Mouse (Mus musculus) kidney, embryonic 14.5 days (tissue): ENCODE results near the gene Btg1-ps1. TPM values are rescaled to one million over a fixed set of nuclear protein-coding genes. Genes with fewer than 3 reads are reported as not detected.
"Not testable (repeated sequence)": the region's sequence is repeated elsewhere in the genome, so short reads cannot be mapped to it uniquely, and the experiment has no call there.

ENCODE experiments used
- ATAC-seq: fragments of 200-750 bp; cut with Nextera tagmentation; 2 replicates; pipeline ENCODE4 v1.8.0; 2017; ENCODE audit warnings: moderate number of reproducible peaks, mild to moderate bottlenecking, moderate TSS enrichment, moderate library complexity; ENCODE audit not compliant: low FRiP score, low TSS enrichment
- H3K27ac ChIP-seq: fragments of 300-500 bp; sonication (generic); 2 replicates; pipeline ENCODE4 v1.5.1; 2014; ENCODE audit warnings: low read depth, mild to moderate bottlenecking, low read length, moderate library complexity, mixed read lengths
- H3K27me3 ChIP-seq: fragments of 300-500 bp; sonication (generic); 2 replicates; pipeline ENCODE4 v1.6.1; 2014; ENCODE audit warnings: mild to moderate bottlenecking, low read length; ENCODE audit not compliant: control insufficient read depth, insufficient read depth
- H3K36me3 ChIP-seq: fragments of 300-500 bp; sonication (generic); 2 replicates; pipeline ENCODE4 v1.6.1; 2014; ENCODE audit warnings: low read length, mixed read lengths; ENCODE audit not compliant: control insufficient read depth, insufficient read depth
- H3K4me1 ChIP-seq: fragments of 300-500 bp; sonication (generic); 2 replicates; pipeline ENCODE4 v1.6.1; 2014; ENCODE audit warnings: low read length, mixed read lengths; ENCODE audit not compliant: control insufficient read depth, insufficient read depth
- H3K4me2 ChIP-seq: fragments of 300-500 bp; sonication (generic); replicated peaks from 2 replicates; pipeline ENCODE4 v1.6.1; 2014; ENCODE audit warnings: low read depth, mild to moderate bottlenecking, low read length
- H3K4me3 ChIP-seq: fragments of 300-500 bp; sonication (generic); 2 replicates; pipeline ENCODE4 v1.5.1; 2014; ENCODE audit warnings: mild to moderate bottlenecking, low read length
- H3K9ac ChIP-seq: fragments of 300-500 bp; sonication (generic); 2 replicates; pipeline ENCODE4 v1.6.1; 2014; ENCODE audit warnings: low read depth, mild to moderate bottlenecking, low read length, moderate library complexity
- H3K9me3 ChIP-seq: fragments of 300-500 bp; sonication (generic); 2 replicates; pipeline ENCODE4 v1.6.1; 2016; ENCODE audit warnings: low read length; ENCODE audit not compliant: control insufficient read depth
- WGBS: fragments of 180-500 bp; shearing (Covaris S2); extraction: QIAGEN DNeasy Blood & Tissue Kit; methylation state at CpG from one replicate; pipeline ENCODE4 v1.1.7; 2014; 5-methylcytosine and 5-hydroxymethylcytosine counted together
- polyA plus RNA-seq: library from polyadenylated mRNA; unstranded; fragments of >200 nt; fragmentation: Nextera tagmentation; extraction: Ambion mirVana; gene quantifications from 2 replicates; pipeline ENCODE4 v1.2.1, GENCODE M21; 2014

The Btg1-ps1 gene
- polyA plus RNA-seq: not detected in 2 replicates

DNA sequence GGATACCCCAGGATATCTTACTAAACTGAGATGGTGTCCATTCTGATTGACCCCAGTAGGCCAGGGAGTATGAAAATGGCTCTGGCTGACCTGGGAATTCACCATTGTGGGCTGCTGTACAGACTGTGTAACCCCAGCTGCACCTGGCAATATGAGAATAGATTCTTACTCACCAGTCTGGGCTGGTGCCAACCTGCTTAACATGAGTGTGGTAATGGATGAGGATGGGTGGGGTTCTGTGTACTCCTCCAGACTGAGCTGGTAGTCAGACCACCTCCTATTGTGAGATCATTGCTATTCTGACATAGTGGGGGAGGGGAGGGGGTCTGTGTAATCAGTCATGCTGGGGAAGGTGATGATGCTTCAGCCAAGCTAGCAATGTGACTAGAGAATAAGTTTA lies at the start of gene Btg1-ps1:
Btg1-ps1 (minus strand) TSS at position 219 of the 400 bp plus-strand sequence.
- not testable (repeated sequence) for H3K9ac ChIP-seq, H3K9me3 ChIP-seq, H3K4me1 ChIP-seq, ATAC-seq, H3K4me2 ChIP-seq, H3K36me3 ChIP-seq, H3K27ac ChIP-seq, H3K27me3 ChIP-seq, H3K4me3 ChIP-seq

DNA sequence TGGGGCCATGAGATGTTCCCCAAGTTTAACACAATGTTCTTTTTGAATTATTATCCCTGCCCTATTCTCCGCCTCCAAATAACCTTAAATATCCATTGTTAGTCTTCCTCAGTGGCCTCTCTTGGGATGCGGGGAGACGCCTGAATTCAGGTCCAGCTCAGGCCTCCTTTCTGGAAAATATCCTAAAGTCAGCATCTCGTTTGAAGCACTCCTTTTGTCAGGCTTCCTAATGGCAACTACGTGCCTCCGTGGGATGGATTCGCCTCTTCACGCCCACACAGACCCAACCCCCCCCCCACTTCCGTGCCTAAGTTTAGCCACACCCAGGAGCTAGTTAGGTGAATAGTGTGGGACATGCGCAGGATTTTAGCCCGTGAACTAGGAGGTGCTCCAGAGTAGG lies 47.6 kb upstream of the Btg1-ps1 start, which contains the start of gene Rhox10:
Rhox10 (plus strand) TSS at position 301 of the 400 bp plus-strand sequence.
- no peak within 1 kb of the TSS for H3K4me2 ChIP-seq
- ATAC-seq: no peak
- no peaks in the 10 kb centered on the region for H3K27me3 ChIP-seq
- 86% methylated on average over 11 of the region's 11 CpGs for WGBS
- no peaks in the 10 kb centered on the region for H3K9me3 ChIP-seq
- H3K9ac ChIP-seq: no peak within 1 kb of the TSS
- H3K36me3 ChIP-seq: no peaks in the 10 kb centered on the region
- no peaks in the 10 kb centered on the region for H3K4me1 ChIP-seq
- no peak within 1 kb of the TSS for H3K27ac ChIP-seq
- H3K4me3 ChIP-seq: no peak within 1 kb of the TSS

DNA sequence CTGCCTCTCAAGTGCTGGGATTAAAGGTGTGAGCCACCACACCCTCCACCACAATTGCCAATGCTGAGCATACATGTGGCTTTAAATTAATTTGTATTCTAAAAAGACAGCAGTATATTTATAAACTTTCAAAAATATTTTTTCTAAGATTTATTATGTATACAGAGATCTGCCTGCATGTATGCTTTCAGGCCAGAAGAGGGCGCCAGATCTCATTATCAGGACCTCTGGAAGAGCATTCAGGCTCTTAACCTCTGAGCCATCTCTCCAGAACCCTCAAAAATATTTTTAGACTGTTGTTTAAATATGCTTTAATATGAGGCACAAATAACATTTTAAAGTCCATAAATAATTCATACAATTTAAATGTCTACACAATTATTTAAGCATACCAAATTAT lies 42.9 kb upstream of the Btg1-ps1 start:
- no peak for ATAC-seq
- Histone ChIP-seq H3K27me3 (no peaks in the 10 kb centered on the region), H3K27ac (no peak overlapping the region), H3K9ac (no peak overlapping the region), H3K9me3 (no peaks in the 10 kb centered on the region), H3K36me3 (no peaks in the 10 kb centered on the region), H3K4me2 (no peak overlapping the region), H3K4me3 (no peak overlapping the region), H3K4me1 (no peaks in the 10 kb centered on the region)
- 7% methylated on average over 1 of the region's 1 CpGs for WGBS

DNA sequence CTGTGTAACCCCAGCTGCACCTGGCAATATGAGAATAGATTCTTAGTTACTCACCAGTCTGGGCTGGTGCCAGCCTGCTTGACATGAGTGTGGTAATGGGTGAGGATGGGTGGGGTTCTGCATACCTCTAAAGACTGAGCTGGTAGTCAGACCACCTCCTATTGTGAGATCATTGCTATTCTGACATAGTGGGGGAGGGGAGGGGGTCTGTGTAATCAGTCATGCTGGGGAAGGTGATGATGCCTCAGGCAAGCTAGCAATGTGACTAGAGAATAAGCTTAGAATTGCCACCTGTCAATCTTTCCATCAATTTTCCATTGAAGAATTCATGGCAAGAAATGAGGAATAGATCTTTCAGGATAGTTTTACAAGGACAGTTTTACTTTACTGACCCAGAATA lies 24.4 kb upstream of the Btg1-ps1 start, which contains the start of gene Btg1-ps2:
Btg1-ps2 (minus strand) TSS at position 101 of the 400 bp plus-strand sequence.
- not testable (repeated sequence) for H3K4me1 ChIP-seq, H3K4me2 ChIP-seq, H3K27me3 ChIP-seq, H3K9me3 ChIP-seq, H3K9ac ChIP-seq, H3K27ac ChIP-seq, H3K4me3 ChIP-seq, H3K36me3 ChIP-seq, ATAC-seq

DNA sequence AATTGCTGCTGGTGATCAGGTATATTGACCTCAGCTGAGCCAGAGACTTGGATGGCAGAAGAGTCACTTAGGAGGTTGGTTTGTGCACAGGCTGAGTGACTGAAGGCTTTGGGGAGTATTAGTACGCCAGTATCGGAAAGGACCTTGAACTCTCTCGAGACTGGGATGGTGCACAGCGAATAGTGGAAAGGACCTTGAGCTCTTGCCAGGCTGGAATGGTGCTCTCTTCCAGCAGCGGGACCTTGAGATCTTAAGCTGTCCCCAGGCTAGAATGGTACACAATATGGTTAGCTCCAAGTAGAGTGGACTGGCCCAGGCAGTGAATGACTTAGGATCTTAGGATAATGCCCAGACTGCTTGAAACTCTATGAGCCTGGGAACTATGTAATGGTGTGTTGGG lies 21.1 kb upstream of the Btg1-ps1 start:
- no peak overlapping the region for H3K27ac ChIP-seq
- H3K36me3 ChIP-seq: no peaks in the 10 kb centered on the region
- 93% methylated on average over 5 of the region's 5 CpGs for WGBS
- no peaks in the 10 kb centered on the region for H3K27me3 ChIP-seq
- no peaks in the 10 kb centered on the region for H3K9me3 ChIP-seq
- no peak for ATAC-seq
- no peak overlapping the region for H3K4me3 ChIP-seq
- no peak overlapping the region for H3K4me2 ChIP-seq
- no peak overlapping the region for H3K9ac ChIP-seq
- H3K4me1 ChIP-seq: no peaks in the 10 kb centered on the region

DNA sequence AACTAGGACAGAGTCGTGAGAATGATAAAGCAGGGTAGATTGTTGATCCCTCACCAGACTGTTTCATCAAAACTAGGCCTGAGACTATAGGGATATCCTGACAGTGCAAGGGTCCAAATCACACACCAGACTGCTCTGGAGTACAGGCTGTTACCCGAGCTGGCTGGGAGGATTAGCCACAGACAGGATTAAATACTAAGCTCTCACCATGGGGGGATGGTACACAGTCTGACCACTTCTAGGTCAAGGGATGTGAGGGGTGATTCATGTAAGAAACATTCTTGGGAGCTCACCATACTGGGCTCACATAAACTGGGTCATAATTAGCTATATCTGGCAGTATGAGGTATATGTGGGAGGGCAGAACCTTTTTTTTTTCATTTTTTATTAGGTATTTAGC lies 15.2 kb upstream of the Btg1-ps1 start:
- Histone ChIP-seq H3K36me3 (no peaks in the 10 kb centered on the region), H3K4me1 (no peaks in the 10 kb centered on the region), H3K4me2 (no peak overlapping the region), H3K4me3 (no peak overlapping the region), H3K9ac (no peak overlapping the region), H3K27me3 (no peaks in the 10 kb centered on the region), H3K9me3 (no peaks in the 10 kb centered on the region), H3K27ac (no peak overlapping the region)
- ATAC-seq: no peak
- WGBS: 74% methylated on average over 2 of the region's 2 CpGs

DNA sequence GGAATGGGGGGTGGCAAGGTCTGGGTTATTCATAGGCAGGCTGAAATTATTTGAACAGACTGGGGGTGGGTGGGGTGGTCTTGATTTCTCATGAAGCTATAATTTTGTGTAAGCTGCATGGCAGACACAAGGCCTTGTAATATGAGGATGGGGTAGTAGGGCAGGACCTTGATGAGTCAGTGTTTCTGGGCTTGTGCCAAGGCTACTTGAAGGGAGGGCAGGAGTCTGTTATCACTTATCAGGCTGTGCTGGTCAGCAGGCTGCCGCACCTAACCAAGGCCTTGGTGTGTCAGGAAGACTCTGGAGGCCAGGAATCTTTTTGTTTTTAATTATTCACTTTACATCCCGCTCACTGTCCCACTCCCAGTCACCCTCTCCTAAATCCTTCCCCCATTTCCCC lies 9.9 kb downstream of the Btg1-ps1 start:
- no peak overlapping the region for H3K27ac ChIP-seq
- ATAC-seq: no peak
- no peaks in the 10 kb centered on the region for H3K36me3 ChIP-seq
- H3K27me3 ChIP-seq: no peaks in the 10 kb centered on the region
- WGBS: 68% methylated on average over 2 of the region's 2 CpGs
- no peaks in the 10 kb centered on the region for H3K4me1 ChIP-seq
- H3K4me2 ChIP-seq: no peak overlapping the region
- no peak overlapping the region for H3K4me3 ChIP-seq
- H3K9ac ChIP-seq: no peak overlapping the region
- H3K9me3 ChIP-seq: no peaks in the 10 kb centered on the region

Other genes with a start within 250 kb of the Btg1-ps1 start
- 1.8 and 1.9 TPM in 2 replicates for gene Rhox5, start 214.0 kb downstream of the Btg1-ps1 start, polyA plus RNA-seq
- not detected in 2 replicates for gene Rhox6, start 191.9 kb downstream of the Btg1-ps1 start, polyA plus RNA-seq
- gene Rhox7a, start 187.1 kb downstream of the Btg1-ps1 start, polyA plus RNA-seq: not detected in 2 replicates
- not detected in 2 replicates for gene Rhox8, start 139.9 kb downstream of the Btg1-ps1 start, polyA plus RNA-seq
- gene Rhox7b, start 121.6 kb downstream of the Btg1-ps1 start, polyA plus RNA-seq: not detected in 2 replicates
- not detected in 2 replicates for gene Rhox9, start 117.0 kb downstream of the Btg1-ps1 start, polyA plus RNA-seq
- not detected in 2 replicates for gene Btg1-ps2, start 24.3 kb upstream of the Btg1-ps1 start, polyA plus RNA-seq
- gene Rhox10, start 47.7 kb upstream of the Btg1-ps1 start, polyA plus RNA-seq: not detected in 2 replicates
- gene Rhox11, start 66.3 kb upstream of the Btg1-ps1 start, polyA plus RNA-seq: not detected in 2 replicates
- not detected in 2 replicates for gene Rhox12, start 92.1 kb upstream of the Btg1-ps1 start, polyA plus RNA-seq
- gene Rhox13, start 102.4 kb upstream of the Btg1-ps1 start, polyA plus RNA-seq: not detected in 2 replicates
- 6.9 and 8.0 TPM in 2 replicates for gene Zbtb33, start 171.0 kb upstream of the Btg1-ps1 start, polyA plus RNA-seq
- 23.5 and 31.5 TPM in 2 replicates for gene Tmem255a, start 233.6 kb upstream of the Btg1-ps1 start, polyA plus RNA-seq